Mouse (Mus musculus) right cerebral cortex, adult 2 months (tissue): ENCODE measurements around the gene Vstm2a.

Experiments
- DNase-seq, 2 experiments: peaks; one replicate each; pipeline ENCODE4 v3.0.0; 2021 to 2022; ENCODE audit warnings: low spot score in 2 of 2

Gene Vstm2a

DNA sequence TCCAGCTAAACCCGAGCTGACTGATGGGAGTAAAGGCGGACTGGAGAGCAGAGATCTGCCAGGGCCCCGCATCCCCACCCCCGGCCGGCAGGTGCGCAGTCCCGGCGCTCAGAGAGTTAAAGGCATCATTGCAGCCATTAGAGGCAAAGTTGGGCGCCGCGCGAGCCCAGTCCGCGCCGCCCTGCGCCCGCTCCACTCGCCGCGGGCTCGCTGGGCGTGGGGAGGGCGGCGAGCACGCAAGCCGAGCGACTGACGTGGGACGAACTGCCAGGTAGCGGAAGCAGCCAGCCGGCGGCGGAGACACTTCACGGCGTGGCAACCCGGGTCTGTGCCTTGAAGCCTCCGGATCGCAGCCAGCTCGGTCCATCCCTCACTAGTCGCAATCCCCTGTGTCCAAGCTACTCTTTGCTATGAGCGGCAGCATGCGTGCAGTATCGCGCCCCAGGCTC is at the start of gene Vstm2a:
TSS of gene Vstm2a (plus strand) at position 252 of the 449 bp plus-strand sequence.
- peak; percentile 75 to 80 for DNase-seq

DNA sequence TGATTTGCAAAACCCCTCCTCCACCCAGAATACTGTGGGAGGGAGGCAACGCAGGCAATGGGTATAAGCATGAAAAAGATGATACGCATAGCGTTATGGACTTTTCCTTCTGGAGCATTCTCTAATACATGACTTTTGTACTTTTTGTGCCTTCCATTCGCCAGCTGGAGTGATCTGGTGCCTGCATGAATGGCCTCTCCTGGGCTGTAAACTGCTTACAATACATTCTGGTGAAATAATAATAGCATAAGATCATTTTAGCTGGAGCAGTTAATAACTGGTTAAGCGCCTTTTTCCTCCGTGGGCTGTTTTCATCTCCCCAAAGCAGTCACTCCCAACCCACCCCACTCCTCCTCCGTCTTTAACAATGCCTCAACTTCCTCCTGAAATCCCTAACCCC is 513 bp upstream of the Vstm2a start:
- DNase-seq = peak in 1 of 2 experiments; percentile 59

DNA sequence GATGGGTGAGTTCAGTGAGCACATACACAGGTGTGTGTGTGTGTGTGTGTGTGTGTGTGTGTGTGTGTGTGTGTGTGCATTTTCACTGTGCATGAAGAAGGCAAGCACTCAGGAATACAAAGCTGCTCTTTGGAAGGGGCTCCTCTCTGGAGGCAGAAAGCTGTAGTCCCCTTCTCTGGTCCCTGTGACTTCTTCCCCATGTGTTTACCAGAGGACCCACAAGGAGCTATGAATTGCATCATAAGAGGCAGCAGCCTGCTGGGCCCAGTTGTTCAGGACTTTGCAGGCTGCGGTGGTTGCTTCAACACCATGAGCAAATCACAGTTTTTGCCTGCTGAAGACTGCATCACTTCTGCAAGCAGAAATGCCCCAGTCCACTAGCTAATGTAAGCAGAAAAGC is 776 bp downstream of the Vstm2a start:
- DNase-seq = peak; percentile 26 to 51

DNA sequence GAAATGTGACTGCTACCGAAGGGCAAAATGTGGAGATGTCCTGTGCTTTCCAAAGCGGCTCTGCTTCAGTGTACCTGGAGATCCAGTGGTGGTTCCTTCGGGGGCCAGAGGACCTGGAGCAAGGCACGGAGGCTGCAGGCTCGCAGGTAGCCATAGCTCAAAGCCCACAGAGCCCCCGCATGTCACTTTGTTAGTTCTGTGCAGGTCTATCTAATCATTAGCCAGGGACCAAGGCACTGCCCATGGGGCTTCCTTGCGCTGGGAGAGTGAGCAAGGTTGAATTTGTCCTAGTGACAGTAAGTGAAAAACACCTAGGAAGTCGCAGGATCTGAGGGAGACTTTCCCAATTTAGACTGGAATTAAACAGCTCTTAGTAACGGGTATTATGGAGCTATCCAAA is 2.4 kb downstream of the Vstm2a start:
- no peak for DNase-seq

- DNase-seq = peak; percentile 84 to 85
These were observed 3.4 kb downstream of the Vstm2a start for GRCm38 (mm10) chr11:16260764-16261578.

GRCm38 (mm10) chr11:16268396-16268795 is 10.9 kb downstream of the Vstm2a start:
- no peak for DNase-seq

GRCm38 (mm10) chr11:16290381-16290780 is 32.9 kb downstream of the Vstm2a start:
- DNase-seq = no peak

DNA sequence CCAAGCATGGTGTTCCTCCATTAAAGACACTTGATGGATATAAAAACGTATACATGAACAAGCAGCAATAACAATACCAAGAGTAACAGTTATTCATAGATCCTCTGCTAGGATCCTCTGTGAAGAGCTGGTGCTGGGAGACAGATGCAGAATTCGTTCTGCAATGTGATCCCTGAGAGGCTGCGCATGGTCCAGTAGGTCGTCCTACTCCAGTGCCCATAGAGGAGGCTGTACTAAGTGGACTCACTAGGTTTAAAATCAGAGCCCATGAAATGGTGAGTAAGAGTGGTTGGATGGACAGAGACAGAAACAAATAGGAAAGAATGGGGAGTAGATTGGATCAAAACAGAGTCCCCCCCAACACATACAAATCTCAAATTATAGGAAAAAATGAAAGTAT is 35.4 kb downstream of the Vstm2a start:
- no peak for DNase-seq

- no peak for DNase-seq
These were observed 39.0 kb downstream of the Vstm2a start for GRCm38 (mm10) chr11:16296521-16296920.

DNA sequence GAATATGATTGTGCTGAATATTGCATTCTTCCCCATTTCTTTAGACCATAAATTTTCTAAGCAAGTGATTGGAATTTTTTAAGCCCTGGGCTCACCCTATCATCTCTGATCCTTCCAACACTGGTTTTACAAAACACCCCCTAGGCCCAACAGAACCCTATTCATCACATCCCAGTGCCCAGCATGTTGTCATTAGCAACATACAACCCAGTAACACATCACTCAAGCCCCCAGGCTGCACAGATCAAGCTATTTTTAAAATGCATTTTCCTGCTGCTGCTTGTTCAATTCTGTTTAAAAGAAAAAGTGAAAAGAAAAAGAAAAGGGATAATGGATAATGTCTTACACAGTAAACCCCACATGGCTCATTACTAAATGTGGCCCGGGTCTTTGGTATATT is 42.0 kb downstream of the Vstm2a start:
- DNase-seq = no peak

DNA sequence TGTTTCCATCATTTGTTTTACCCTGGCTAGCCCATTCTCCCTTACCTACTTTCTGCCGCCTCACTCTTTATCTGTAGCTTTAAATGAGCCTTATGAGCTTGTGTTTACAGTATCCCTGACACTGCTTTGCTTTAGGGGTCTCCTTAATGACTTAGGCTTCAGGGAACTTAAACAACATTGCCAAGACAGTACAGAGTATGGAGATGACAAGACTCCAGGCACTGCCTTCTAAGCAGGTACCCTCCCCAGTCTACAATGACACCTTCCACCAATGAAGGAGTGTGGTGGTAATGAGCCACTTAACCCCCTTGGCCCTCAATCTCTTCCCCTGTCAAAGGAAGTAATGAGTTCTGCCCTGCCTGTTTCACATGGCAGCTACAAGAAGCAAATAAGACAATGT is 42.4 kb downstream of the Vstm2a start:
- DNase-seq = no peak

- DNase-seq = peak; percentile 9 to 11
These were observed 43.2 kb downstream of the Vstm2a start for GRCm38 (mm10) chr11:16300709-16301108.

DNA sequence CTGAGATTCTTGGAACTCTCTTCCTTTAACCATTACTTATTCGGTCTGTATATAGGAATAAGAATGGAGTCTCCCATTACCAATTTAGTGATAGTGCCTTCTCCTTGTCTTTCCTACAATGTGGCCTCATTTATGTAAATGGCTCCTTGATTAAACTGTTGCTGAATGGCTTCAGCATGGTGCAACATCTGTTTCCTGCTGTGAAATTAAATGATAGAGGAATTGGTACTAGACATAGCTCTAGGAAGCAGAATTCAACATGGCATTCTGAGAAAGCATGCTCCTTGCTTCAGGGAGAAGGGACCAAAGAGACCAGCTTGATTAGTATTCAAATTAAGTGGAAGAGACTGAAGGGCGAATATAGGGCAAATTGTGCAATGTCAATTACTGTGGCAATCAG is 57.6 kb downstream of the Vstm2a start:
- DNase-seq = no peak

- DNase-seq = no peak
These were observed 87.7 kb downstream of the Vstm2a start for GRCm38 (mm10) chr11:16345179-16345578.

GRCm38 (mm10) chr11:16345676-16346075 is 88.2 kb downstream of the Vstm2a start:
- no peak for DNase-seq

GRCm38 (mm10) chr11:16351915-16352314 is 94.4 kb downstream of the Vstm2a start:
- DNase-seq = no peak

- no peak for DNase-seq
These were observed 96.8 kb downstream of the Vstm2a start for GRCm38 (mm10) chr11:16354356-16354755.

- DNase-seq = no peak
These were observed 109.5 kb downstream of the Vstm2a start for GRCm38 (mm10) chr11:16366852-16367587.

DNA sequence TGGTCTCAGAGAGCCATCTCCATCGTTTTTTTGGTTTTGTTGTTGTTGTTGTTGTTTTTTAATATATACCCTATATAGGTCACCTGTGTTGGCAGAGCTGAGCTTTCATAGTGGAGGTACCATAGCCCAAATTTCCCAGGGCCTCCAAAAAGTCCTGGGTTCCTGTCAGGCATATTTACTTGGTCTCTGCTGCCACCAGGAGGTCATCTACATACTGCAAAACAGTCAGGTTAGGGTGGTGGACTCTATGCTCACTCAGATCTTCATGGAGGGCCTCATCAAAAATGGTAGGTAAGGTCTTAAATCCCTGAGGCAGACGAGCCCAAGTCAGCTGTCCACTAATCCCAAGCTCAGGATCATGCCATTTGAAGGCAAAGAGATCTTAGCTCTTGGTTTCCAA is 146.1 kb downstream of the Vstm2a start:
- peak; percentile 41 to 55 for DNase-seq

DNA sequence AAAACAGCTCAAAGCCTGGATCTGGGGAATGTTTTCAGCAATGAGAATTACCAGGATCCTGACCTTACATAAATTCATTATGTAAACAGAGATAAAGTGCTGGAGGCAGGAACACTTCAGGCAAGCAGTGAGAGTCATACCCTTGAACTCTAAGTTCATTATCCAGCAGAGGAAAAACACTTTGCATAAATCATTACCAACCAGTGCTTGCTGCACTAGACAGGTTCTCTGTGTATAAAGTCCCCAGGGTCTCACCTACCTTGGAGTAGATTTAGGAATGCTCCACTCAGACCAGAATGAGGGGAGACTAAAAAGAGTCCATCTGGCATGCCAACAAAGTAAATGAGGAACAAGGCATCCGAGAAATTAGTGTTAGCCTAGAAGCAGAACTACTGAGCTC is 154.2 kb downstream of the Vstm2a start:
- DNase-seq = no peak

- peak; percentile 46 to 67 for DNase-seq
These were observed 155.1 kb downstream of the Vstm2a start for GRCm38 (mm10) chr11:16412609-16413008.

DNA sequence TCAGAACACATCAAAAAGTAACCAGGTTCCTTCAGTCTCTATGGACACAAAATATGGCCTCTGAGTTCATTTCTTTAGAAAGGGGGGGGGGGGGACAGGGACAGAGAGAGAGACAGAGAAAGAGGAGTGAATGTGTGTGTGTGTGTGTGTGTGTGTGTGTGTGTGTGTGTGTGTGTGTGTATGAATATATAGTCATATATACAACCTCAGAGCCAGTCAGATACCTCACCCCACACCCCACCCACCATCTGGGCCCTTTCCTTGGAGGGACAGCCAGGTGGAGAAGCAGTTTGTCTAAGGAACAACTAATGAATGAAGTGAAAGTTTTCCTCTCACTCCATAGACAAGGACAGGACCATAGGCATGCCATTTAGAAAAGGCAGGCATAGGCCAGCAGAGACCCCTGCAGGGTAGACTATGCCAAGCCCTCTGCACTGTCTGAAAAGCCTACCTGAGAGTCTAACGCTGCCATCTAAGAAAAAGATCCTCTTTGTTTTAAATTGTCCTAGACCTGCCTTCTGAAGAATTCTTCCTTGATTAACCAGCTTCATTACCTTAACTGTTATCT is 155.6 kb downstream of the Vstm2a start:
- no peak for DNase-seq
